Mouse (Mus musculus) adipocyte (in vitro differentiated cells): Measurements from ENCODE around the gene Uts2b.
"Not testable (repeated sequence)": the region's sequence is repeated elsewhere in the genome, so short reads cannot be mapped to it uniquely, and the experiment has no call there.

ENCODE experiments used
- DNase-seq: peaks from one replicate; pipeline ENCODE4 v3.0.0-alpha.2; 2016; ENCODE audit warnings: low spot score

Uts2b gene

DNA sequence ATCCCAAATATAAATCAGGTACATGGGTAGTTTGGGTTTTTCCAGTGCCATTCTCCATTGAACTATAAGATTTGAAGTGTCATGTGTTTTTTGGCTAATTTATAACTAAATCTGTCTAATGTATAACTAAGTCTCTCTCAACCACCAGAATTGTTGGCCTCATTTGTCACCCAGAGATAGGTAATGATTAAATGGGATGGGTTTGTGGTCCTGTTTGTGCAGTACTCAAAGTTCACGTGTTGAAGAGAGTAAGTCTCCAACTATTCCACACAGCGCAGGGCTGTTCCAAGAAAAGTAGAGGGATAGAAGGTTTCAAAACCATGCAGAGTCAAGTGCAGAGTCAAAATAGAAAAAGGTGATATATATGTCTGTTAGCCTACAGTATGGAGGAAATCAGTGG is 5.3 kb upstream of the Uts2b start:
- no peak for DNase-seq

DNA sequence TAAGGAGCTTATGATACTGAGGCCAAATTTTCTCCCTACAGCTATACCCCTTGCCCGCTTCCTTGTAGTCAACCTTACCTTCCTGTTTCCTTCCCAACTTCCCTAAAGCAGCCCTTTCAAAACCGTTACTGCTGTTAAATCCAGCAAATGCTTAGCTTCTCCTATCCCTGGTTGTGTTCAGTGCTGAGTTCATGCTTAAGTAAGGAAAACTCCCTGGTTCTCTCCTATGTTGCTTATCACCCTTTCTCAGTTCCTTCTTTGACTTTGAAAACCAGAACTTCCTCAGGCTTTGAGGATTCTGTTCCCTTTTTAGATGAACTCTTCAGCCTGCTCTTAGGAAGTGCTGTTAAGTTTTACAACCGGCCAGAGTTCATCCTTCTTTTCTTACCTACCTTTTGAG is 4.1 kb upstream of the Uts2b start:
- no peak for DNase-seq

DNA sequence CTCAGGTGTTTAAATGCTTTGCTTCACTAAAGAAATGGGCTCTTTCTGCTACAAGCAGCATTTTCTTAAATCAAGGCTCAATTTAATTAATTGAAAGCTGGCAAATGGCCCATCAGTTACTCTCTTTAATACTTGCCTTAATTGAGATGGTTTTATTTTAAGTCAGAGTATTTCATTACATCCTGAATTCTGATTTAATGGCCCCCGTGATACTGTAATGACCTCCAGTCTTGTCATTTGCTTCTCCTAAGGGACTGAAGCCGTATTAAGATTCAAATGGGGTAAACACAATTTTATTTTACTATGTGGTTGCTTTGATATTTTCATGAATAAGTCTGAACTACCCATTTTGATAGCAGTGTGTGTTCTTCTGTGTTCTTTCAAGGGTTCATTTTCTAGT is 661 bp upstream of the Uts2b start:
- DNase-seq = no peak

DNA sequence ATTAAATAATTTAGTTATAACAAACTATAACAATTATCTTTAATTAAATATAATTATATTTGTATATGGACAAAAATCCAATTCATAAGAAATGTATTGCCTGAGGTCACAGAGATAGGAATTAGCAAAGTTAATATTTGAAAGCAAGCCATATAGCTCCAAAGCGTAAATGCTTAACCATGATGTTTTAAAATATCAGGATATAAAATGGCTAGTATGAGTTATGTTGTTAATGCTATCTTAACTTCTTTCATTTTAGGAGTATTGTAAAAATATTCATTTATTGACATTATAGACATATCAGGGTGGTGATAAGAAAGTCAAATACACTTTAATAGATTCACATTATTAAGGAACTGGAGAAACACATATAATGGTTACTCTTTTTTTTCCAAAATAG is 10.0 kb downstream of the Uts2b start:
- DNase-seq = no peak

DNA sequence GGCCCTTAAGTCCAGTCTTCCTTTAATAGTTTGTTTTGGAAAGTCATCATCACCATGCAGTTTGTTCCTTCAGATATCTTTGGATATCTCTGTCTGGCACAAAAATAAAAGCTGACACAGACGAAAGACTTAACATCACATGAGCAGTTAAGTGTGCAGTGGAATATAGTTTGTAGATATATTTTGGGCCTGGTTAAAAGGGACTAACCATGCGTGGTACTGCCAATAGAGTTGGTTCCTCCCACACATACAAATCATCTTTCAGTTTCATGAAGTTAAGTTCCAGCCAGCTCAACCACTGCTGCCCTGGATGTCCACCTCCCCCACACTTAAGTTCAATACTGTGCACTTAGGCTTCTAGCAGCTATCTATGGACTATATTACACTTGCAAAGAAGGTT is 15.6 kb downstream of the Uts2b start:
- no peak for DNase-seq

DNA sequence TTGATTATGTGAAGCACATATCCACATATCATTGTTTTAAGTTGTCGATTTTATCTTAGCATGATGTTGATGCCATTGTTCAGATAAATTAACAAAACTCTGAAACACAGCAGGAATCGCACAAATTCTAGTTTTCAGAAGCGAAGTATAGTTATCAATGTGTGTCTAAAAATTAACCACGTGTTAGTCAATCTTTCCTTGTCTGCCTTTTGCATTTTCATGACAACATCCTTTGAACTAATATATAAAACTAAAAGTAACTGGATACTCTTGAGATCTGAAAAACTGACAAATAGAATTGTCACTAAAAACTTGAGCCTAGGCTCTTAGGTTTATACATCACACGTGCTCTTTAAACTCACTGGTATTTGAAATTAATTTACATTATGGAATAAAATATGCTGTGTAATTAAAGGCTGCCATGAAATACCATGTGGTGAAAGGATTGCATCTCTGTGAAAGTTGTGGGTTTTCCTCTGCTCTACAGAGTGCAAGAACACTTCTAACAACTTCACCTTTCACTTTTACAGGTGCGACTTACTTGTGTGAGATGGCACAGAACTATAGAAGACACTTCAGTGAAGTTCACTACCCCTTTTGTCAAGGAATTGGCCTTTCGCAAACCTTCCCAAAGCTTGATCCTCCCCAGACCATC is 20.0 kb downstream of the Uts2b start:
- no peak for DNase-seq

DNA sequence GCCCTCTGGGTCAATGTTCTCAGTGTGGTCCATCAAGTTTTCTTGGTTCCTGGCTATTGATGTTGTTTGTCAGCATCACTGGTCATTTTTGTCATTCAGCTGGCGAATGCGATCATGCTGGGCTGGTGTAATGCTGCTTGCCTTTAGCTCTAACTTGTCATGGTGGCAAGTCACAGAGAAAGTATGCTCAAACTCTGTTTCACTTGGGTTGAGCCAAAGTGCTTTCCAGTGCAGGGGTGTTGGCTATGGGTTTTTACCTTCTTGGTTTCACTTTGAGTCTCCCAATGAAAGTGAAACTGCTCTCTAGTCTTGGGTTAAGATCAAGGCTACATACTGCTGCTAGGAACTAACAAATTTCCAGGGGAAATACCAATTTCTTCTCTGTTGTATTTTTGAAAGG is 20.8 kb downstream of the Uts2b start:
- DNase-seq = peak; percentile 31

DNA sequence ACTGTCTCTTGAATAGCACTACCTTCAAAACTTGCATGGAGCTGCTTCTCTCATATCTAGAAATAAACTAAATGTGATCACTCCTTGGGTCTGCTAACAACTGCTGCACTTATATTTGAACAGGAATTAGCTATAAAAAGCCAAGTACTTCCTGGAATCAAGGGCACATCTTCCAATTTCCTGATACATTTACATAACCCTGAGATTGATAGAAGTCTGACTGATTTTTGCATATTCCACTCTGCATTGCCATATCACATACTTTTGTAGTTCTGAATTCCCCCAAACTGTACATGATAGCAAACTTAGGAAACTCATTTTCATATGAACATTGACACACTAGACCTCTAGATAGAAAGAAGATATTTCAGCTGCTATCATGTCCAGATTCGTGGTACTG is 21.7 kb downstream of the Uts2b start:
- no peak for DNase-seq

DNA sequence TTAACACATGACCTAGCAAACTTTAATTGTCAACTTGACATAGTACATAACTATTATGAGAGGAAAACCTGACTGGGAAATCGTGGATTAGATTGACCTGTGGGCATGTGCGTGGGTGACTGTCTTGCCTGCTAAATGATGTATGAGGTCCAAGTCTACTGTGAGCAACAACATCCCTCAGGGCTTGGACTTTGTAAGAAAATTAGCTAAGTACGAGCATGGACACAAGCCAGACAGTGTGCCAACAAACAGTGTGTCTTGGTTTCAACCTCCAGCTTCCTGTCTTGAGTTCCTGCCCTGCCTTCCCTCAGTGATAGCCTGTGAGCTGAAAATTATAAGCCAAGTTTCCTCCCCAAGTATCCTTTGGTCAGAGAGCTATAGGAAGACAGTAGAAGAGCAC is 22.5 kb downstream of the Uts2b start:
- peak; percentile 25 for DNase-seq

DNA sequence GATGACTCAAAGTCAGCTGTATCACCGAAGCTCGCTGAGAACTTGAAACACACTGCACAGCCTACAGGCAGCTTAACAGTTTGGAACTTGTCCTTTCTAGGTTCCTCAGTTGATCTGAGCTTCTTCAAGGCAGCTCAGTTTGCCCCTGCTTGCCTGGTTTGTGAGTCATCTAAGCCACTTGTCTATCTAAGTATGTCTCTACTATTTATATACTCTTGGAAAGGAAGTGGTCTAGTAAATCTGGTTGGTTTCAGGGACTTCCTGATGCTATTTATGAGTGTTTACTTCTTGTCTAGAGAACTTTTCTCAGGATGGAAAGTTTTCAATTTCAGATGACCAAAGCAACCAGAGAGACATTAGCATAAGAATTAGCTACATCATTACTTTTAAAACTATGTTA is 43.6 kb downstream of the Uts2b start:
- DNase-seq = no peak

DNA sequence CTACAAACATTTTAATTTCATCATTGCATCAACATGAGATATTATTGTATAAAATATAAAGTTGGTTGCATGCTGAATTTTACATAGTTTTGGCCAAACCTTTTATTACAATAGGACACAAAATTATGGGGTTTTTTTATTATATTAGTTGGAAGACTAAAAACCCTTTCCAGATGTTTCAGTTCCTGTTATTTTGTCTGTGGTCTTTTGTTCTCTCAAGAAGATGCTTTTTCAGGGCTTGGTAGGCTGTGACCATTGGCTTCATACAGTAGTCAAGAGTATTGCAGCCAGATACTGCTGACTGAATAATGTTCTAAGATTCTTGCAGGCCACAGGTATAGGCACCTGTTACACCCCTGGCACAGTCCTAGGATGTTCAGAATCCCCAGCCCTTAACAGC is 48.0 kb downstream of the Uts2b start:
- no peak for DNase-seq

DNA sequence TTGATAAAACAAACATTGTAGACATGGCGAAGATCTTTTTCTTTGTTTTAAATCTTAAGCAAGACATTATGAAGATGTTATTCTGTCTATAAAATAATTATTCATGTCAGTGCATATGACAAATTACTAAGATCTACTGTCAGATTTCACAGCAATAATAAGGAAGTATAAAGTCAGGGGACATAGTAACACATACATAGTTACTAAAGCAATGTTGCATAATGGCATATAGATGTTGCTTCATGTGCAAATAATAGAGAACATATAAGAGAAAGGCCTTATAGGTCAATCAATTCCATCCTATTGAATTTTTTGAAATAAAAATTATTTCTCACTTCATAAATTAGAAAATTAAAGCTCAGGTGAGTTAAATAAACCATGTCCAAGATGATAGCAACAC is 50.9 kb downstream of the Uts2b start:
- DNase-seq = no peak

DNA sequence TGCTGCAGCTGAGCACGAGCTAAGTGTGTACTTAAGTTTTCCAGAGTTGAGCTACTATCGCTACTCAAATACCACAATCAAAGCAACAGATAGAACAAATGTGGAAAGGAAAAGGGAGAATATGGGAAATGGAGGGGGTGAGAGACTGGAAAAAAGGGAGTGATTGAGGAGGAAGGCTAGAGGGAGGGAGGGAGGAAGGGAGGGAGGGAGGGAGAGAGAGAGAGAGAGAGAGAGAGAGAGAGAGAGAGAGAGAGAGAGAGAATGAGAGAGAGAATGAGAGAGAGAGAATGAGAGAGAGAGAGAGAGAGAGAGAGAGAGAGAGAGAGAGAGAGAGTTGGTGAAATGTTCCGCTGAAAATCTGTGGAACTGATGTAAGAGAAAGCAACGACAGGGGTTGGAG is 62.9 kb downstream of the Uts2b start, which contains the start of gene Ostn:
Gene Ostn, plus strand, starts transcription at position 301 of the 400 bp plus-strand sequence.
- not testable (repeated sequence) for DNase-seq
